Mouse (Mus musculus) heart, embryonic 13.5 days (tissue): ENCODE results near the gene Arhgap42. TPM values are rescaled to one million over a fixed set of nuclear protein-coding genes. Genes with fewer than 3 reads are reported as not detected.

Source experiments
- ATAC-seq: fragments of 200-750 bp; cut with Nextera tagmentation; 2 replicates; pipeline ENCODE4 v1.8.0; 2017; ENCODE audit warnings: moderate TSS enrichment; ENCODE audit not compliant: insufficient number of reproducible peaks, low FRiP score, low TSS enrichment; ENCODE audit errors: extremely low read depth
- H3K27ac ChIP-seq: fragments of 300-500 bp; sonication (generic); replicated peaks from 2 replicates; pipeline ENCODE4 v1.5.1; 2015; ENCODE audit warnings: moderate library complexity, mild to moderate bottlenecking, inconsistent platforms
- H3K27me3 ChIP-seq: fragments of 300-500 bp; sonication (generic); replicated peaks from 2 replicates; pipeline ENCODE4 v1.6.1; 2015; ENCODE audit warnings: mild to moderate bottlenecking, inconsistent platforms
- H3K36me3 ChIP-seq: fragments of 300-500 bp; sonication (generic); 2 replicates; pipeline ENCODE4 v1.6.1; 2015; ENCODE audit warnings: mild to moderate bottlenecking, inconsistent platforms
- H3K4me1 ChIP-seq: fragments of 300-500 bp; sonication (generic); 2 replicates; pipeline ENCODE4 v1.6.1; 2015; ENCODE audit warnings: inconsistent platforms
- H3K4me2 ChIP-seq: fragments of 300-500 bp; sonication (generic); 2 replicates; pipeline ENCODE4 v1.6.1; 2015; ENCODE audit warnings: inconsistent platforms, mild to moderate bottlenecking, moderate library complexity
- H3K4me3 ChIP-seq: fragments of 300-500 bp; sonication (generic); 2 replicates; pipeline ENCODE4 v1.5.1; 2015; ENCODE audit warnings: moderate library complexity, mild to moderate bottlenecking, inconsistent platforms
- H3K9ac ChIP-seq: fragments of 300-500 bp; sonication (generic); 2 replicates; pipeline ENCODE4 v1.6.1; 2015; ENCODE audit warnings: inconsistent platforms, mild to moderate bottlenecking, moderate library complexity
- H3K9me3 ChIP-seq: fragments of 300-500 bp; sonication (generic); 2 replicates; pipeline ENCODE4 v1.6.1; 2016; ENCODE audit warnings: inconsistent platforms
- WGBS: fragments of 180-500 bp; shearing (Covaris S2); methylation state at CpG from one replicate; pipeline ENCODE4 v1.1.7; 2015; ENCODE audit warnings: mixed read lengths; 5-methylcytosine and 5-hydroxymethylcytosine counted together
- polyA plus RNA-seq: library from polyadenylated mRNA; unstranded; fragments of >200 nt; fragmentation: Nextera tagmentation; extraction: Ambion mirVana; gene quantifications from 2 replicates; pipeline ENCODE4 v1.2.1, GENCODE M21; 2015

The Arhgap42 gene
- polyA plus RNA-seq, 1 experiment from 2014 or later, result 12.0 TPM

DNA sequence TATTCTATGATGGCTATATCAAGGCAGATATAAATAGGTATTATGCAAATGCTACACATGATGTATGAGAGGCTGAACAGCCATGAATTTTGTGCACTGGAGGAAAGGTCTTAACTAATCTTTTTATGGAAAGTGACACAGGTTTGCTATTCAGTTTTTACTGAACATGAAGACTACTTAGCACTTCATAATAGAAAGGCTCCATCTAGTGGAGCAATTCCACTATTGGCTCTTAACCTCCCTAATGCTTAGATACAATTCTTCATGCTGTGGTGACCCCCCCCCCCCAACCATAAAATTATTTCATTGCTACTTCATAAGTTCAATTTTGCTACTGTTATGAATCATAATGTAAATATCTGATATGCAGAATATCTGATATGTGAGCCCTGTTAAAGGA lies 237.7 kb downstream of the Arhgap42 start:
- H3K27ac ChIP-seq, result no peak overlapping the region
- H3K4me2 ChIP-seq, result no peak overlapping the region
- no peaks in the 10 kb centered on the region for H3K27me3 ChIP-seq
- no peak for ATAC-seq
- H3K4me3 ChIP-seq, result no peak overlapping the region
- peaks cover 15% of the 10 kb centered on the region for H3K36me3 ChIP-seq
- no peaks in the 10 kb centered on the region for H3K4me1 ChIP-seq
- no peak overlapping the region for H3K9ac ChIP-seq
- no peaks in the 10 kb centered on the region for H3K9me3 ChIP-seq

DNA sequence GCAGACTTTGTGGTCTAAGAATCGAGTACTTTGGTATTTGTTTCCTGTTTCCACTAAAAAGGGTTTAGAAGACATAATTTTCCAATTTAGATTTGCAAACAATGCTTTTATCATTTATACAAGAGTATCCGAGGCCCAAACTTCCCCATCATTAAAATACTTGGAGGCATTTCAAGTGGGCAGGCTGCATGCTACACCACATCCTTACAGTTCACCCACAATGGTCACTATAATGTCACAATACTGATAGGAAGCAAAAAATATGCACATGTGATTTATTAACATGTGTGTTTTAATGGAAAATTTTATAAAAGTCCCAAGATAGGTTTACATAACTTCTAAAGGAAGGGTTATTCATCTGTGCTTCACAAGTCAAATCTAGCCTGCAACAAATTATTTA lies 242.4 kb downstream of the Arhgap42 start:
- H3K27ac ChIP-seq, result no peak overlapping the region
- WGBS, result 61% methylated on average over 2 of the region's 2 CpGs

DNA sequence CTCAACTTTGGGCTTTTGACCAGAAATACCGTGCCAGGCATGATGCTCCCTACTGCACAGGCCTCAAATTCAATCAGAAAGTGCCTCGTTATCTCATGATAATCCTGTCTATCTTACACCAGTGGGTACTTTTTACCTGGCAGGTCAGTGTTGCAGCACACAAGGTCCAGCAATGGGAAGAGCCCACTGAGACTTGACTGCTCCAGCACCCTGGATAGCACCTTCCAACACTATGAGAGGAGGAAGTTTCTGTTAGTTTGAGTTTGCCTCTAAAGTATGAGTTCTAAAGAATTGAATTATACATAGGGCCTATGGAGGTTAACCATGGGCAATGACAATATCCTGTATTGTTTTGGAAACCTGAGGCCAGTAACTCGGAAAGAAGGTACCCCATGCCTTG lies 256.6 kb downstream of the Arhgap42 start:
- Histone ChIP-seq H3K4me1 (no peaks in the 10 kb centered on the region), H3K9me3 (0 out of 2 replicates have a peak, but pooled peaks cover under 1% of the 10 kb centered on the region), H3K27me3 (no peaks in the 10 kb centered on the region), H3K36me3 (no peaks in the 10 kb centered on the region), H3K27ac (no peak overlapping the region), H3K9ac (no peak overlapping the region), H3K4me2 (no peak overlapping the region), H3K4me3 (no peak overlapping the region)
- no peak for ATAC-seq
- WGBS, result 59% methylated on average over 3 of the region's 3 CpGs

More for the DNA sequence above, 242.4 kb downstream of the Arhgap42 start:
- H3K9me3 ChIP-seq, result no peaks in the 10 kb centered on the region
- ATAC-seq, result no peak
- H3K4me1 ChIP-seq, result no peaks in the 10 kb centered on the region
- H3K27me3 ChIP-seq, result no peaks in the 10 kb centered on the region
- no peak overlapping the region for H3K4me2 ChIP-seq
- no peak overlapping the region for H3K4me3 ChIP-seq
- H3K9ac ChIP-seq, result no peak overlapping the region
- H3K36me3 ChIP-seq, result no peaks in the 10 kb centered on the region

DNA sequence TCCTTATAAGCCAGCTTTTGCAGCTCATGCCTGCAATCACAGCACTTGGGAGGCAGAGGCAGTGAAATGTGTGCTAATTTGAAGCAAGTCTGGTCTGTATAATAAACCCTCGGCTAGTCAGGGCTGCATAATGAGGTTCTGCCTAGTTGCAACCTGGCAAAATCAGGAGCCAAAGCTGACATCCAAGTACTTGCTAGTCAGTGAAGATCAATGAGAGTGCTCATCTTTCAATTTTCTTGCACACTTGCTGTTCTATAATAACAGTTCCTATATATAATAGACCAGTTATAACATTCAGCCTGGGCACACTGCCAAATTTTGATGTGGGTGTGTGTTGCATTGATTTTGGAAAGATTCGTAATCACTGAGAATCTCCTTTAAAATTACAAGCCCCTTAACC lies 261.1 kb downstream of the Arhgap42 start:
- Histone ChIP-seq H3K27me3 (no peaks in the 10 kb centered on the region), H3K9ac (no peak overlapping the region), H3K4me1 (no peaks in the 10 kb centered on the region), H3K4me2 (no peak overlapping the region), H3K9me3 (no peaks in the 10 kb centered on the region), H3K4me3 (no peak overlapping the region), H3K36me3 (no peaks in the 10 kb centered on the region), H3K27ac (no peak overlapping the region)
- no peak for ATAC-seq
- 65% methylated on average over 2 of the region's 2 CpGs for WGBS

DNA sequence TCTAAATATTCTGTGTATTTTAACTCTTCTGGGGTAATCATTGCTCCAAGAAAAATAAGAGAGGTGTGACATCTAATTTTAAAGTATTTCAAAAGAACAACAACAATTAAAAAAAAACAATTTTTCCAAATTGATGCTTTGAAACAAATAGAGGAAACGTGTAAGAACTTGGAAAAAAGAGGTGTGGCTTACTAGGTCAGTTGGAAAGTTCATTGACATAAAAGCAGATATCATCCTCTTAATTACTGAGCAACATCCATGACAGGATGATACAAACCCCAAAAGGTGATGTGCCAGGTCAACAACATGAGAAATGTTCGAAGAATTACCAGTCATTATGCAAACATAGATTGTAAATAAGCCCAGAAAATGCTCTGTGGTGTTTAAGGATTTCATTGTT lies 267.4 kb downstream of the Arhgap42 start, which contains the start of gene Gm16485:
TSS of gene Gm16485 (plus strand) at position 301 of the 400 bp plus-strand sequence.
- ATAC-seq, result no peak
- Histone ChIP-seq H3K4me2 (no peak within 1 kb of the TSS), H3K9ac (no peak within 1 kb of the TSS), H3K4me3 (no peak within 1 kb of the TSS), H3K9me3 (no peaks in the 10 kb centered on the region), H3K4me1 (no peaks in the 10 kb centered on the region), H3K36me3 (no peaks in the 10 kb centered on the region), H3K27me3 (no peaks in the 10 kb centered on the region), H3K27ac (no peak within 1 kb of the TSS)
- WGBS, result 57% methylated on average over 2 of the region's 2 CpGs

DNA sequence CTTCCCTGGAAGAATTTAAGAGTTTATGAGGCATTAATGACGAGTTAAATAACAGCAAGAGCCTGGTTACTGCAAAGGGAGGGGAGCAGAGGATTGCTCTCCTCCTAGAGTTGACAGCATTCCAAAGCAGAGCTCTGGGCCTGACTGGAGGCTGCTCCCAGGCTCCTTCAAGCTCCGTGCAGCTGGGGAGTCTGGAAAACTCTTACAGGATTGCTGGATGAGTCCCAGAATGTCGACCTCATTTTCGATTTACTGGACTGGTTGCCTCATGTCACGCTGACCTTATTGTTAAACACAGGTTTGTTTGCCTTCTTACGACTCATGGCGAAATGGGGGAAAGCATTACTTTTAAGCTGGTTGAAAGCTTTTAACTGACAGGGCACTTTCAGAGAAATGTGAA lies 268.7 kb downstream of the Arhgap42 start:
- no peaks in the 10 kb centered on the region for H3K4me1 ChIP-seq
- H3K27ac ChIP-seq, result no peak overlapping the region
- ATAC-seq, result no peak
- H3K9me3 ChIP-seq, result no peaks in the 10 kb centered on the region
- 54% methylated on average over 7 of the region's 7 CpGs for WGBS
- H3K4me2 ChIP-seq, result no peak overlapping the region
- H3K4me3 ChIP-seq, result no peak overlapping the region
- no peak overlapping the region for H3K9ac ChIP-seq
- no peaks in the 10 kb centered on the region for H3K27me3 ChIP-seq
- no peaks in the 10 kb centered on the region for H3K36me3 ChIP-seq

DNA sequence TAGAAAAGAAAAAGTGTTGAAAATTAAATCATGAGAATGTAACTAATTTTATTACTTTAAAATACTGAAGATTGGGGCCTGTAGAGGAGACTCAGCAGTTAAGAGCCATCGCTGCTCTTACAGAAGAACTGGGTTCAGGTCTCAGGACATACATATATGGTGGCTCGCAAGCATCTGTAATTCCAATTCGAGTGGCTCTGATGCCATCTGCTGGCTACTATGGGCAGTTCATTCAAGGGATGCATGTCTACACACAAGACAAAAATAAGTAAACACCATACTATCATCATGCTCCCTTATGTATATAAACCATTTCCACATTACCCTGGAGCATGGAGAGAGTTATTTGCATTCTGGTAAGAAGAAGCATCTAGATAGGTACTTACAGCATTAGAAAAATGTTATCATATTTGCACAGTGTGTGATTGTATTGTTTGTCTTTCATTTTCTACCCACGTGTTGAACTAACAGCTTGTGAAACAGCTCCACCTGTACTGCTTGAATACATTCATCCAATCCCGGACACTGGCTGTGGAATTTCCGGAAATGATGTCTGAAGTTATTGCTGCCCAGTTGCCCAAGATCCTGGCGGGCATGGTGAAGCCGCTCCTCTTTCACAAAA lies 274.3 kb downstream of the Arhgap42 start:
- no peak for ATAC-seq
- H3K27me3 ChIP-seq, result no peaks in the 10 kb centered on the region
- H3K4me1 ChIP-seq, result no peaks in the 10 kb centered on the region
- H3K4me3 ChIP-seq, result no peak overlapping the region
- no peaks in the 10 kb centered on the region for H3K36me3 ChIP-seq
- 53% methylated on average over 8 of the region's 8 CpGs for WGBS
- H3K9me3 ChIP-seq, result no peaks in the 10 kb centered on the region
- H3K9ac ChIP-seq, result no peak overlapping the region
- no peak overlapping the region for H3K27ac ChIP-seq
- no peak overlapping the region for H3K4me2 ChIP-seq

DNA sequence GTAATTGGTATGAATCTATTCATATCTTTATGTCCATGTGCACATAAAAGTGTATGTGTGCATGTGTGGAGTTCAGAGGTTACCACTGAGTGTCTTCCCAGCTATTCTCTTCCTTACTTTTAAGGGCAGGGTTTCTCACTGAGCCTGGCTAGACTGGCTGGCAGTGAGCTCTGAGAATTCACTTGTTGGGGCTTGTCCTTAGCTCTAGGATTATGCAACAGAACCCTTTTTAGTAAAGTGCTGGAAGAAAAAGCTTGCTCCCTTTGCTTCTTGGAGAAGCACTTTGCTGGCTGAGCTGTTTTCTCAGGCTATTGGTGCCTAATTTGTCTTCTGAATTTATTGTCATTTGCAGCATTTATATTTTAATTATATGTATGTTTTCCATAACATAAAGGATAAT lies 285.6 kb downstream of the Arhgap42 start:
- Histone ChIP-seq H3K36me3 (no peaks in the 10 kb centered on the region), H3K9me3 (no peaks in the 10 kb centered on the region), H3K9ac (no peak overlapping the region), H3K27me3 (no peaks in the 10 kb centered on the region), H3K4me2 (no peak overlapping the region), H3K4me3 (no peak overlapping the region), H3K27ac (no peak overlapping the region), H3K4me1 (no peaks in the 10 kb centered on the region)
- no peak for ATAC-seq
